Mouse (Mus musculus) small intestine, adult 2 months (tissue): ENCODE results near the gene Zfp697.

Source experiments
- CTCF ChIP-seq: fragments of 200-500 bp; IDR thresholded peaks from 2 replicates; pipeline ENCODE4 v1.5.1; 2012; ENCODE audit warnings: low read depth, mild to moderate bottlenecking, control low read depth, inconsistent platforms, low read length, moderate library complexity, mixed read lengths; ENCODE audit not compliant: insufficient replicate concordance, insufficient read length; ENCODE audit errors: extremely low read depth
- POLR2A ChIP-seq: fragments of 200-500 bp; IDR thresholded peaks from 2 replicates; pipeline ENCODE4 v1.6.1; 2012; ENCODE audit warnings: low read depth, mild to moderate bottlenecking, control low read depth, inconsistent platforms, low read length, moderate library complexity

- no peak for TF ChIP-seq CTCF
- no peak for TF ChIP-seq POLR2A
Measured at GRCm38 (mm10) chr3:98680786-98681185, 298.5 kb downstream of the Zfp697 start.
